Mouse (Mus musculus) common myeloid progenitor, adult 5-6 weeks (primary cell): ENCODE measurements around the gene Guca1a. TPM values are rescaled to one million over a fixed set of nuclear protein-coding genes. Genes with fewer than 3 reads are reported as not detected.

ENCODE experiments used
- ATAC-seq: replicated peaks from 2 replicates; pipeline ENCODE4 v1.8.0; 2016; ENCODE audit warnings: low read depth, mild to moderate bottlenecking, moderate TSS enrichment, inconsistent platforms; ENCODE audit not compliant: poor library complexity, severe bottlenecking
- total RNA-seq: library from RNA; stranded (forward); fragments of 200-1000, 187-1606 nt; gene quantifications from 2 replicates; pipeline ENCODE4 v1.2.3, GENCODE M21; 2017

Gene Guca1a
- total RNA-seq, 1 experiment from 2014 or later, result 1.4 TPM

GRCm38 (mm10) chr17:47421566-47421965 lies 21.2 kb upstream of the Guca1a start:
- no peak for ATAC-seq

GRCm38 (mm10) chr17:47420195-47420594 lies 19.8 kb upstream of the Guca1a start:
- no peak for ATAC-seq

DNA sequence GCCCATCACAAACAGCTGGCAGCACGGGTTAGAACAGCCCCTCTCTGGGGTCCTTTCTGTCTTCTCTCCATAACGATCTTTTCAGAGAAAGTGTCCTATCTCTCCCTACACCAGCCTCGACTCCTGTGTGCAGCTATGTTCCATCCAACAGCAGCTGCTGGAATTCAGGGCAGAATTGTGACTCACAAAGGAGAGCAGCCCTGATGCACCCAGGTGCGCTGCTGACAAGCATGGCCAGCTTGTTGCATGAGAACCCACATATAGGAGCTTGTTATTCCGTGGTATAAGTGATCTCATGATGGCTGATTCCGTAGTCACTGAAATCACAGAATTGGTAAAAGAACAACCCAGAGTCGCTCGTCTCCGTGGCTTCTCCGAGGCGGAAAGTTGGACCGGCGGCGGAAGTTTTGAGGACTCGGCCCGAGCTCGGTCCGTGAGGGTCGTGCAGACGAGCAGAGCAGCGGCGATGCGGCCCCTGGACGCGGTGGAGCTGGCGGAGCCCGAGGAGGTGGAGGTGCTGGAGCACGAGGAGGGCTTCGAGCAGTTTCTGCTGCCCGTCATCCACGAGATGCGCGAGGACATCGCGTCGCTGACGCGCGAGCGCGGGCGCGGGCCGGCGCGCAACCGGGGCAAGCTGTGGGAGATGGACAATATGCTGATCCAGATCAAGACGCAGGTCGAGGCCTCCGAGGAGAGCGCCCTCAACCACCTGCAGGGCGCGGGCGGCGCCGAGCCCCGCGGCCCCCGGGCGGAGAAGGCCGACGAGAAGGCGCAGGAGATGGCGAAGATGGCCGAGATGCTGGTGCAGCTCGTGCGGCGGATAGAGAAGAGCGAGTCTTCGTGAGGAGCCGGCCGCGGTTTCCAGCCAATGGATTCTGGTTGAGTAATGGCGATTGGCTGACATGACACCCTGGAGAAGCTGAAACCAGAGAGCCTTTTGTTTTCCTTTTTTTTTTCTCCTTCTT lies 9.8 kb upstream of the Guca1a start:
- peak; percentile 44 for ATAC-seq

GRCm38 (mm10) chr17:47408558-47408898 lies 8.1 kb upstream of the Guca1a start:
- peak; percentile 88 for ATAC-seq

GRCm38 (mm10) chr17:47407717-47408557 lies 7.6 kb upstream of the Guca1a start:
- peak; percentile 12; the same call in 1 of the 2 replicates for ATAC-seq

DNA sequence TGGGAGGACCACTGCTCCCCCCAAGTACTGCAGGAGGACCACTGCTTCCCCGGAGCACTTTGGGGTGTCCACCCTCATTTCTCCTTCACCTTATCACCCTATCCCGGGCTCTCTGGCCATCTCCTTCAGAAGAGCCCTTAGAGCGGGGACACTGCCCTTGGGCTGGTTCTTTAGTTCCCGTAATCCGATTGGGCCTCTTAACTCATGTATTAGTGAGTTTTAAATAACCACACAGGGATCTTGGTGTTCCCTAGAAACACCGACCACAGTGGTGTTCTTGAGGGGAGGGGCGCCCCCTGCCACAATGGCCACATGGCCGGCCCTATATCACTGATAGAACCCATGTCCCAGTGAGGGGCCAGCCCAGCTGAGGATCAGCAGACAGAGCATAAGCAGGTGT lies 1.3 kb downstream of the Guca1a start:
- no peak for ATAC-seq

- peak; percentile 85 for ATAC-seq
Observed at GRCm38 (mm10) chr17:47395376-47395913, 4.9 kb downstream of the Guca1a start.

- ATAC-seq, result peak; percentile 50
Observed at GRCm38 (mm10) chr17:47394223-47394869, 6.0 kb downstream of the Guca1a start.

- 0 out of 2 replicates have a peak, but pooled peaks have one; percentile 42 for ATAC-seq
Observed at GRCm38 (mm10) chr17:47386649-47387048, 13.7 kb downstream of the Guca1a start.

GRCm38 (mm10) chr17:47385145-47385544 lies 15.2 kb downstream of the Guca1a start, which contains the start of gene Guca1b:
Gene Guca1b, plus strand, starts transcription at chr17:47385393.
- no peak for ATAC-seq

GRCm38 (mm10) chr17:47384064-47384463 lies 16.3 kb downstream of the Guca1a start:
- ATAC-seq, result no peak

DNA sequence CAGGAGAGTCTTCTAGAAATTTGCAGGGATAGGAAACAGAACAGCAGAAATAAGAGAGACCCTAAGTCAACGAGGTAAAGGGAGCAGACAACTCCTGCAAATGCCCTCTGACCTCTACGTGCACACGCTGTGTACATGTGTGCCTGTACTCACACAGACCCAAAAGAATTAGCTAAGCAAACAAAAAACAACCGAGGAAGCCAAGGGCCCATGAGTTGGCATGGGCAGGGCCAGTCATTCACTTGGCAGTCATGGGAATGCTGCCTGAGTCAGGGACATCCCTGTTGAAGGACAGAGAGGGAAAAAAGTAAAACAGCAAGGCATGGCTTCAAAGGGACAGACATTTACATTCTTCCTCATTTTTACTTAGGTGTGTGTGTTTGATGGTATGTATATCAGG lies 17.1 kb downstream of the Guca1a start:
- no peak for ATAC-seq

DNA sequence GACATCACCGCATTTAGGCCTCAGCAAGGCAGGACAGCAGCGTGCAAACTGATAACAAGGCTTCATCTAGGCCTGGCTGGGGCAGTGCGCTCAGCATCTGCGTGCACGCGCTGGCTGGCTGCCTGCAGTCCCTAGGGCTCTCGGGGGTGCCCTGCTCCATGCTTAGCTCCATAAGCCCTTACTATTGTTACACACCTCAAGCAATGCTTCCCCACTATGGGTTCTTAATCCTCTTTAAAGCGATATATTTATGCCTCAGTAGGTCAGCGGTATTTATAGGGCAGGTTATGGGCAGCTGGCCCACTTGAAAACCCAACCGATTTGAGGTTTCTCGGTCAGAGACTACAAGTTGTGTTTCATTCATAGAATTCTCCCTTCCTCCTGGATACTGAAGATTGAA lies 18.5 kb downstream of the Guca1a start:
- ATAC-seq, result no peak

GRCm38 (mm10) chr17:47378133-47378532 lies 22.3 kb downstream of the Guca1a start:
- ATAC-seq, result no peak

DNA sequence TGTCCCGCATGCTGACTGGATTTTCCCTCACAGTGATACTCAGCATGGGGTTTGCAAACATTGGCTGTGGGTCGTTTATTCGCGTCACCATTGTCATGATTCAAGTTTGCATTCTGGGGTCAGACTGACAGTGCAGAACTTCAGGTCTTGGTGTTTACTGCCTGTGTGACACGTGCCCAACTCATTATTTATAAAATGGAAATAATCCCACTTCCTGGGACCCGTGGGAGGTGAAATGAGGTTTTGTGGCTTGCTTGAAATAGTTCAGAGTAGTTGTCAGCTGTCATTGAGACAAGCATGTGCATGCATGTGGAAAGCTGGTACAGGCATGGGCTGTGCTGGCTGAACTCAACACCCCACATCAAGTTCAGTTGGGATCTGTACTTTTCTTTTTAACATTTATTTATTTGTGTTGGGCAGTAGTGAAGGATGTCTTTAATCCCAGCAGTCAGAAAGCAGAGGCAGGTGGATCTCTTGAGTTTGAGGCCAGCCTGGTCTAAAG lies 23.6 kb downstream of the Guca1a start:
- ATAC-seq, result no peak

GRCm38 (mm10) chr17:47373991-47374390 lies 26.4 kb downstream of the Guca1a start:
- no peak for ATAC-seq

- ATAC-seq, result peak; percentile 71; the same call in 1 of the 2 replicates
Observed at GRCm38 (mm10) chr17:47371451-47371850, 28.9 kb downstream of the Guca1a start.

- peak; percentile 55 for ATAC-seq
Observed at GRCm38 (mm10) chr17:47369087-47369443, 31.3 kb downstream of the Guca1a start.

DNA sequence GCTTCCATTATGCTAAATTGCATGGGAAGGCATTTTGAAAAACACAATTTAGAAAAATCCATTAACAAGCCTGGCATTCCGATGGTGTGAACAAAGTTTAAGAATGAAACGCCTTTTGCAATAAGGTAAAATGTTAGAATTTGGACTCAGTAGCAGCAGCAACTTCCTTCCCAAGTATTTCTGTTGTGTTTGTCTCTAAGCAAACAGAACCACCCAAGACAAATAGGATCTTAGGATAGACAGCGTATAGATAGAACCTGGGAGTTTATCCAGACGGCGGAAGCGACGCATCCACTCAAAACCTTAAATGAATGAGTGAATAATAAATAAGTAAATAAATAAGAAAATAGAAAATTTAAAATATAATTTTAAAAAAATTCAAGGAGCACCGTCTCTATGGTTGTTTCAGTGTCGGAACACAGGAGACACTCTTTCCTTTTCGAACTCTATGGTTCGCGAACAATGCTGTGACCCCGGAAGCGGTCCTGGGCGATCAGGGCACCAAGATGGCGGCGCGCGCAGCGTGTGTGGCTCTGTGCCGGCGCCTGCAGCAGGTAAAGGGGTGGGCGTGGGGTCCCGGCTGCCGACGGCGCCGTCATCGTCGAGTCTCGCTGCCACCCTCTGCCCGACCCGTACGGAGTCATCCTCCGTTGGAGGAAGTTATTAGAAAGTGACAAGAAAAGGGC lies 31.8 kb downstream of the Guca1a start, which contains the start of gene Mrps10:
TSS of gene Mrps10 (plus strand) at position 487 of the 686 bp plus-strand sequence.
- ATAC-seq, result peak; percentile 95
